Mouse (Mus musculus) lung, adult 2 months (tissue): ENCODE measurements around the gene Gm10639.
"Not testable (repeated sequence)": the region's sequence is repeated elsewhere in the genome, so short reads cannot be mapped to it uniquely, and the experiment has no call there.

Experiments
- CTCF ChIP-seq: fragments of 200-500 bp; IDR thresholded peaks from 2 replicates; pipeline ENCODE4 v1.5.1; 2011; ENCODE audit warnings: mild to moderate bottlenecking, low read length, control low read depth; ENCODE audit not compliant: insufficient read depth
- POLR2A ChIP-seq: fragments of 200-500 bp; IDR thresholded peaks from 2 replicates; pipeline ENCODE4 v1.6.1; 2011; ENCODE audit warnings: low read depth, mild to moderate bottlenecking, control low read depth, low read length, borderline replicate concordance; ENCODE audit errors: extremely low read depth

DNA sequence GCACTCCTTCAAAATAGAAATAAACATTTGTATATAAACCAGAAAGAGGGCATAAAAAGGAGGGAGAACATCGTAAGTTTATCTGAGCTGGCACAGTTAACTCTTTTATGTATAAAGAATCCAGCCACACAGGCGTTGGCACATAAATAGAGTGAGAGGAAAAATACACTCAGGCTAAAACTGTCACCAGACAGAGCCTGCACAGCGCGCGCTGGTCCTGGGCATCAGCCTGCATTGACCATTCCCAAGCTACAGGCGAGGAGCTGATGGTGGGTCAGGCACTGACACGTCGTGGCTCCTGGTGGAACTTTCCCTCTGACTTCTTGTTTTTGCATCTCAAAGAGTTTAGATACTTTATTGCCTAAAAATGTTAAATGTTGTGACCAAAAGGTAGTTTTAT, 2.7 kb downstream of the Gm10639 start:
- TF ChIP-seq CTCF, POLR2A: not testable (repeated sequence)
